Mouse (Mus musculus) CD4-positive, CD25-positive, alpha-beta regulatory T cell (primary cell): ENCODE measurements around the gene Dmbt1. TPM values are rescaled to one million over a fixed set of nuclear protein-coding genes. Genes with fewer than 3 reads are reported as not detected.

Experiments
- polyA plus RNA-seq: library from polyadenylated mRNA; unstranded; fragments of 100-300 nt; shearing (Covaris generic); gene quantifications from one replicate; pipeline ENCODE4 v1.2.1, GENCODE M21; 2017

The Dmbt1 gene
- polyA plus RNA-seq = not detected

DNA sequence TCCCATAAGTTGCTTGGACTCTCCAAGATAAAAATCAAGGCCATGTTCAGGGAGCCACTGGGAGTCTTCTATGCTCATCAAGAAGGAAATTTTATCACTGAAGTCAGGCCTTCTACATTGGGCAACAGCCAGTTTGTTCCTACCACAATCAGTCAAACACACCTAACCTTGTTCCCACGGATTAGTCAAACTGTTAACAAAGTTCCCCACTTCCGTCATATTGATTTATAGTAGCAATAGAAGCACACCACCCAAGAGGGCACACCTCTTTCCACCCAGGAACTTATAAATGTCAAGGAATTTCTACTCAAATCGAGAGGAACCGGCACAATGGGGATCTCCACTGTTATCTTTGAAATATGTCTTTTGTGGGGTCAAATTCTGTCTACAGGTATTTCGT is at the start of gene Dmbt1:
Gene Dmbt1, plus strand, starts transcription at position 299 of the 400 bp plus-strand sequence.

DNA sequence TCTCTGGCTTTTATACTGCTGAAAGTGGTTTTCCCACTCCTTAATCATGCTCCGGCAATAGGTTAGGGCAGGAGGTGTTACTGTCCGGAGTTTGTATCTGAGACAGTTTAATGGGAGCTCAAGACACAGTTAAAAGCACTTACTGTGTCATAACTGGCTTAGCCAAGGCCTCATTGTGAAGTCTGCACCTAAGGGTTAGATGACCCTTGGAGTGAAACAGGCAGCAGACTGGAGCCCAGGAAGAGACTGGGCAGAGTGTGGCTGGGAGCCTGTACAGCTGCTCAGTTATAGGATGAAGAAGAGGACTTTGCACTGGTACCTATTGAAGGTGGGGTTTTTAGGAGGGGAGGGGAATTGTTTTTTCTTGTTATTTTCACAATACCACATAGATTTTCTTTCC is 114.4 kb downstream of the Dmbt1 start, which contains the start of gene 4933402N03Rik:
Gene 4933402N03Rik, minus strand, starts transcription at position 101 of the 400 bp plus-strand sequence.

Other genes starting within 250 kb of the Dmbt1 start
- gene Plekha1, start 166.3 kb upstream of the Dmbt1 start, polyA plus RNA-seq = 61.3 TPM
- 0.32 TPM for gene Htra1, start 95.9 kb upstream of the Dmbt1 start, polyA plus RNA-seq
- gene 4933402N03Rik, start 114.3 kb downstream of the Dmbt1 start, polyA plus RNA-seq = not detected
- 0.07 TPM for gene 5430419D17Rik, start 142.3 kb downstream of the Dmbt1 start, polyA plus RNA-seq